Mouse (Mus musculus) lung, postnatal 0 days (tissue): Measurements from ENCODE around the gene Acox3. TPM values are rescaled to one million over a fixed set of nuclear protein-coding genes. Genes with fewer than 3 reads are reported as not detected.

ENCODE experiments used
- ATAC-seq: fragments of 200-750 bp; cut with Nextera tagmentation; 2 replicates; pipeline ENCODE4 v1.8.0; 2017; ENCODE audit warnings: moderate library complexity
- DNase-seq: peaks from one replicate; pipeline ENCODE4 v3.0.0-alpha.2; 2016; ENCODE audit warnings: low spot score
- H3K27ac ChIP-seq: fragments of 300-500 bp; sonication (generic); 2 replicates; pipeline ENCODE4 v1.5.1; 2014; ENCODE audit warnings: antibody characterized with exemption, mild to moderate bottlenecking, low read length, mixed read lengths
- H3K27me3 ChIP-seq: fragments of 300-500 bp; sonication (generic); replicated peaks from 2 replicates; pipeline ENCODE4 v1.6.1; 2014; ENCODE audit warnings: low read length, mixed read lengths; ENCODE audit not compliant: insufficient read depth
- H3K36me3 ChIP-seq: fragments of 300-500 bp; sonication (generic); 2 replicates; pipeline ENCODE4 v1.6.1; 2014; ENCODE audit warnings: low read length, mixed read lengths; ENCODE audit not compliant: insufficient read depth
- H3K4me1 ChIP-seq: fragments of 300-500 bp; sonication (generic); 2 replicates; pipeline ENCODE4 v1.6.1; 2014; ENCODE audit warnings: antibody characterized with exemption, low read depth, low read length, mixed read lengths; ENCODE audit not compliant: insufficient read depth
- H3K4me2 ChIP-seq: fragments of 300-500 bp; sonication (generic); replicated peaks from 2 replicates; pipeline ENCODE4 v1.6.1; 2014; ENCODE audit warnings: low read depth, mild to moderate bottlenecking, low read length, moderate library complexity, mixed read lengths
- H3K4me3 ChIP-seq: fragments of 300-500 bp; sonication (generic); 2 replicates; pipeline ENCODE4 v1.5.1; 2014; ENCODE audit warnings: low read depth, low read length
- H3K9ac ChIP-seq: fragments of 300-500 bp; sonication (generic); replicated peaks from 2 replicates; pipeline ENCODE4 v1.6.1; 2014; ENCODE audit warnings: low read depth, mild to moderate bottlenecking
- H3K9me3 ChIP-seq: fragments of 300-500 bp; sonication (generic); 2 replicates; pipeline ENCODE4 v1.6.1; 2016; ENCODE audit warnings: low read length, mixed read lengths
- CTCF ChIP-seq: IDR thresholded peaks from 2 replicates; pipeline ENCODE4 v1.5.1; 2016; ENCODE audit warnings: antibody characterized with exemption, mild to moderate bottlenecking
- EP300 ChIP-seq: IDR thresholded peaks from 2 replicates; pipeline ENCODE4 v1.6.1; 2016; ENCODE audit warnings: antibody characterized with exemption, mild to moderate bottlenecking, control low read depth
- WGBS: fragments of 180-500 bp; shearing (Covaris S2); extraction: QIAGEN DNeasy Blood & Tissue Kit; methylation state at CpG from one replicate; pipeline ENCODE4 v1.1.7; 2014; 5-methylcytosine and 5-hydroxymethylcytosine counted together
- polyA plus RNA-seq: library from polyadenylated mRNA; unstranded; fragments of >200 nt; fragmentation: Nextera tagmentation; extraction: Ambion mirVana; gene quantifications from 2 replicates; pipeline ENCODE4 v1.2.1, GENCODE M21; 2015

Gene Acox3
- polyA plus RNA-seq, 1 experiment from 2014 or later, result 15.9 TPM

DNA sequence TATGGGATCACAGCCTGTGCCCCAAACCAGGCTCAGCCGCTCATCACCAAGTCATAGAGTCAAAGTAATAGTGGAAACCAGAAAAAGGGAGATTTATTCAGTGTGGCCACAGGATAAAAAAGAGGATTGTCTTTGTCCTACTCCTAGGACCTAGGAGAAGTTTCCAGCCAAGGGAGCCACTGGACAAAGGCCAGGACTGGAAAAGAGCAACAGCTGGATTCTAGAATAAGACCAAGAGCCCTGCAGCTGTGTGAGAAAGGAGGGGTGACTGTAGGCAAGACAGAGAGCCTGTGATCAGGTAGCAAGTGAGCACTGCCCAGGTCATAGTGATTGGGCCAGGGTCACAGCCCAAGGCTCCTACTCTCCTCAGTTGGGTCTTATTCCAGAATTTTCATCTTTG is 64.1 kb downstream of the Acox3 start:
- Histone ChIP-seq H3K4me1 (peaks cover 13% of the 10 kb centered on the region; the same call in 1 of the 2 replicates), H3K4me3 (no peak overlapping the region), H3K36me3 (no peaks in the 10 kb centered on the region), H3K27me3 (no peaks in the 10 kb centered on the region), H3K27ac (peak overlapping the region; percentile 71), H3K4me2 (no peak overlapping the region), H3K9me3 (no peaks in the 10 kb centered on the region), H3K9ac (no peak overlapping the region)
- 78% methylated on average over 1 of the region's 1 CpGs for WGBS
- DNase-seq, result peak; percentile 50
- no peak for TF ChIP-seq EP300
- ATAC-seq, result peak; percentile 14

DNA sequence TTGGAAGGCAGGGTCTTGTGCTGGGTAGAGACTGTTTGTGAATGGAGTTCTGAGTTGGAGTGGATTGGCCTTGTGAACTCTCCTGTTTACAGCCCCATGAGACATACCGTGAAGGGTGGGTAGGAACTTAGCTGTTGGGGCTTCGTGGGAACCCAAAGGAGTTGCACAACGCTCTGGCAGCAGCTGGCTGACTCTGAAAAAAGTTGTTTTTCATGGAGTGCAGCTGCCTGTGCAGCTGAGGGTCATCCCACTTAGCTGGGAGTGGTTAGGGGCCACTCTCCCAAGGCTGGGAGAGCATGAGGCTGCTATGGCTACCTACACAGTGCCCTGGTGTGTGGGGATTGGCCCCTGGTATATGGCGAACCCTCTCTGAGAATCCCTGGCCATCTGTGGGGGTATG is 64.7 kb downstream of the Acox3 start:
- TF ChIP-seq CTCF (no peak), EP300 (peak; percentile 70)
- Histone ChIP-seq H3K4me2 (no peak overlapping the region), H3K36me3 (no peaks in the 10 kb centered on the region), H3K4me1 (peaks cover 13% of the 10 kb centered on the region; the same call in 1 of the 2 replicates), H3K9ac (no peak overlapping the region), H3K27me3 (no peaks in the 10 kb centered on the region), H3K4me3 (no peak overlapping the region), H3K27ac (peak overlapping the region; percentile 71), H3K9me3 (no peaks in the 10 kb centered on the region)
- DNase-seq (peak; percentile 87), ATAC-seq (peak; percentile 83)
- WGBS, result 35% methylated on average over 4 of the region's 4 CpGs

DNA sequence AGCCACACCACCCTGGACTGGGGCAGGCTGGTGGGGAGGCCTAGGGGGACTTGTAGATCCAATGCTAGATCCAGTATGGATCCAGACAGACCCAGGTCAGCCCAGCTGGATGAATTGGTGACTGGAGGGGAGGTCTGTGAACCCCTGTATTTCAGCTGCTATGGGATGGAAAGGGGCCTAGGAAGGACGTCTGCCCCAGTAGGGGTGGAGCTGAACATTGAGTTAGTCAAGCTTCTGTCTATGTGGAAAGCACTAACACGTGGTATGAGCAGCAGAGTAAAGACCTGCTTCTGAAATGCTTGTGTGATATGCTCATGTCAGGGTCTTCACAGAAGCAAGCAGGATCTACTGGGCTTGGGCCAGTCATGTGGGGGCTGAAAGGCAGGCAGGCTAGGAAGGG is 65.4 kb downstream of the Acox3 start:
- Histone ChIP-seq H3K9me3 (no peaks in the 10 kb centered on the region), H3K4me2 (no peak overlapping the region), H3K4me3 (no peak overlapping the region), H3K9ac (no peak overlapping the region), H3K36me3 (no peaks in the 10 kb centered on the region), H3K27ac (peak overlapping the region; percentile 62), H3K4me1 (peaks cover 13% of the 10 kb centered on the region; the same call in 1 of the 2 replicates), H3K27me3 (no peaks in the 10 kb centered on the region)
- DNase-seq (peak; percentile 68), ATAC-seq (peak; percentile 37)
- WGBS, result 43% methylated on average over 2 of the region's 2 CpGs
- TF ChIP-seq EP300 (no peak), CTCF (no peak)

DNA sequence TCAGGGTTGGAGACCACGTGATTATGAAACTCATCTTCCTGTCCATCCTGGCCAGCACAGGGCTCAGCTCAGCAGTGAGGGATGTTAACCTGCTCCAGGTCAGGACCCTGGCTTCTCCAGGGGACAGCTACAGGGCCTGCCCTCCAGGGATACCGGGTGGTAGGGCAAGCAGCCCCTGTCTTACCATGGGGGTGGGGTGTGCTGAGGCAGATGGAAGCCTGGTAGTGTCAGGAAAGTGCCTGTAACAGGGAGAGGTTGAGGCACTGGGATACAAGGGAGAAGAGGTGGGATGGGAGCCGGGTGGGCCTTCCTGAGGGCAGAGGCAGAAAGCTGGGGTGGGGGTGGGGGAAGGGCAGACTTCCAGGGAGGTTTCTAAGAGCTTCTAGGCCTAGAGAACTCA is 69.5 kb downstream of the Acox3 start:
- H3K9me3 ChIP-seq, result no peaks in the 10 kb centered on the region
- no peaks in the 10 kb centered on the region for H3K4me1 ChIP-seq
- H3K4me3 ChIP-seq, result no peak overlapping the region
- no peak for DNase-seq
- no peak for ATAC-seq
- no peak for TF ChIP-seq CTCF
- no peak for TF ChIP-seq EP300
- no peak overlapping the region for H3K9ac ChIP-seq
- H3K4me2 ChIP-seq, result no peak overlapping the region
- H3K36me3 ChIP-seq, result no peaks in the 10 kb centered on the region
- whole genome bisulfite sequencing, result 67% methylated on average over 3 of the region's 3 CpGs
- H3K27ac ChIP-seq, result no peak overlapping the region
- no peaks in the 10 kb centered on the region for H3K27me3 ChIP-seq

DNA sequence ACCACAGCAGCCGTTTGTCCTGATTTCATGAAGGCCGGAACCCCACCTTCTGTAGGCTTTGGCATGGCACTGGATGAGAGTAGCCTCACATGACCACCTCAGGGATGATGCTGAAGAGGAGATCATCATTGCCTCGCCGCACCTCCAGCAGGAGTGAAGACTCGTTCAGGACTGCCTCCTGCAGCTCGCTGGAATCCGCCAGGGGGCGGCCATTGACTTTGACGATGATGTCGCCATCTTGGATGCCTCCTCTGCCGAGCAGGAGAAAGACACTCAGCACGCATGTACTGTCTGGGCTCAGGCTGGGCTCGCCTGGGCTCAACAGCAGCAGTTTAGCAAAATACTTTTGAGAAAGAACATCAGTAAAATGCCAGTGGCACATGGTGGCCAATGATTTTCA is 70.0 kb downstream of the Acox3 start:
- no peak overlapping the region for H3K4me3 ChIP-seq
- H3K9me3 ChIP-seq, result no peaks in the 10 kb centered on the region
- no peak overlapping the region for H3K4me2 ChIP-seq
- no peak for TF ChIP-seq CTCF
- no peak for TF ChIP-seq EP300
- H3K9ac ChIP-seq, result no peak overlapping the region
- H3K27me3 ChIP-seq, result no peaks in the 10 kb centered on the region
- WGBS, result 86% methylated on average over 13 of the region's 13 CpGs
- ATAC-seq (no peak), DNase-seq (no peak)
- H3K4me1 ChIP-seq, result no peaks in the 10 kb centered on the region
- H3K27ac ChIP-seq, result no peak overlapping the region
- no peaks in the 10 kb centered on the region for H3K36me3 ChIP-seq

DNA sequence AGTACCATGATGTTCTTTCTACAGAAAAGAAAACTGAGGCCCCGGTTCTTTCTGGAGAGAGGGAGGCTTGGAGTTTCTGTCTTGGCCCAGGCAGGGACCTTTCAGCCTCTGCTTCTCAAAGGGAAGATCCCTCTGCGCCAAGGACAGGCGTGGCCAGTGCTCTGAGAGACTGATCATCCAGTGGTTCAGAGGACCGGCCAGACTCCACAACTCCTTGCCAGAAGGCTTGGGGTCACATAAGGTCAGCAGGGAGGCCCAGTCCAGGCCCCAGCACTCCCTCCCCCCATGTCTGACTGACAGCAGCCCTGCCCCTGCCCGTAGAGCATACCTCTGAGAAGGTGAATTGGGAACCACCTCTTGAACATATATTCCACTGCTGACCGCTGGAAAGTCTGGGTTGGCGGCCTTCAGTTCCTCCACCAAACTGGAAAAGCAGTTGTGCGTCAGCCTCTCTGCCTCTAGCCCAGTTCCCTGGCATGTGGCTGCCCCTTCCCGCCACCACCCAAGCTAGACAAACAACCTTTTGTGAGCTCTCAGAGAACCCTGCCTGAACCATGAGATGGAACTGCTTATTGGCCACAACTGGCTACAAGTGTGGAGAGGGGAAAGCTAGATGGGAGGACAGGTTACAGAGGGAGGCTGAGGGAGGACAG is 71.0 kb downstream of the Acox3 start:
- no peaks in the 10 kb centered on the region for H3K4me1 ChIP-seq
- H3K4me2 ChIP-seq, result no peak overlapping the region
- H3K36me3 ChIP-seq, result no peaks in the 10 kb centered on the region
- H3K4me3 ChIP-seq, result no peak overlapping the region
- no peak for ATAC-seq
- no peaks in the 10 kb centered on the region for H3K27me3 ChIP-seq
- 51% methylated on average over 9 of the region's 9 CpGs for WGBS
- no peak overlapping the region for H3K27ac ChIP-seq
- DNase-seq, result no peak
- no peak overlapping the region for H3K9ac ChIP-seq
- H3K9me3 ChIP-seq, result no peaks in the 10 kb centered on the region
- TF ChIP-seq CTCF, result no peak
- no peak for TF ChIP-seq EP300
